Mouse (Mus musculus) stomach, postnatal 0 days (tissue): ENCODE measurements around the gene Arv1.

Experiments
- CTCF ChIP-seq: IDR thresholded peaks from 2 replicates; pipeline ENCODE4 v1.5.1; 2016; ENCODE audit warnings: antibody characterized with exemption, low read depth, mild to moderate bottlenecking, moderate library complexity
- EP300 ChIP-seq: optimal IDR thresholded peaks from 2 replicates; pipeline ENCODE3; 2016; ENCODE audit warnings: antibody characterized with exemption

GRCm38 (mm10) chr8:124751191-124751590 is 29.3 kb downstream of the Arv1 start:
- no peak for TF ChIP-seq EP300
- no peak for TF ChIP-seq CTCF
